Mouse (Mus musculus): ENCODE results near the gene Tspan9. TPM values are rescaled to one million over a fixed set of nuclear protein-coding genes. Genes with fewer than 3 reads are reported as not detected.
A peak's percentile ranks its signal among the peaks of the same experiment; 100 is the strongest.

The Tspan9 gene
- polyA plus RNA-seq, 1 experiment from 2014 or later, result 130 TPM

DNA sequence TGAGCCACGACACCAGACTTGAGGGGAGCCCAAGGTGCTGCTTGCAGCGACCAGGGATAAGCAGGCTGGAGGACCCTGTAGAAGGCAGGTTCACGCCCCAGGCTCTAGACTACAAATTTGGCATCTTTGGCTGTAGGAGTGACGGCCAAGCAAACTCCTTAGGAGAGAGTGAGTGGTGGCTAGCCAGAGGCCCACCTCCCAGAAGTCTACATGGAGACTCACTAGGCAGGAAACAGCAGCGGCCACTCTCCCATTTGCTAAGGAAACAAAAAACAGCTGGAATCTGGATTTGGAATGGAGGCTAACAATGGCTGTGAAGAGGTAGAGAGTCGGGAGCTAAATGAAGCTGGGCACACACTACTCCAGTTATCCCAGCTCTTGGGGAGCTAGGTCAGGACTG, 104.8 kb downstream of the Tspan9 start:
- peaks cover 35% of the 10 kb centered on the region for H3K4me1 ChIP-seq (ENCODE audit: control insufficient read depth, insufficient read depth, low read length)
- WGBS, result 50% methylated on average over 6 of the region's 6 CpGs

DNA sequence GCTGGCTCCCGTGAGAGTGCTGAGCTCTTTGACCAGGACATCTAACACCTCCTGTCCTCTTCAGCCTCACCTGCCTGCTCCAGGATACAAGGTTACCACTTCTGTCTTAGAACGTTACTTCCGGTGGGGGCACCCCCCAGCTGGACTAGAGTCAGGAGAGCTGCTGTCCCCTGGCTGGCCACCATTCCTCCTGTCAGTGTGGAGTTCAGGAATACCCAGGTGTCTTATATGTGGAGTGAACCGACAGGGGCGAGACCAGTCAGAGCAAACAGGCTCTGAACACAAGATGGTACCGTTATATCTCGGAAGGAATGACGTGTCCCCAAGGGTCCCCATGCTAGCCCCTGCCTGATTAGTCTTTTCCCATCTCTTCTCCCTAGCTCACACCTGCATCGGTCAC, 106.8 kb downstream of the Tspan9 start:
- peaks cover 40% of the 10 kb centered on the region for H3K4me1 ChIP-seq (ENCODE audit: control insufficient read depth, insufficient read depth, low read length)
- no peak overlapping the region for H3K4me3 ChIP-seq (ENCODE audit: low read depth, low read length)
- no peak overlapping the region for H3K9ac ChIP-seq (ENCODE audit: low read depth, low read length)
- DNase-seq (ENCODE audit: low spot score), result no peak
- H3K36me3 ChIP-seq (ENCODE audit: control insufficient read depth, insufficient read depth, low read length), result no peaks in the 10 kb centered on the region
- WGBS, result 77% methylated on average over 9 of the region's 9 CpGs
- ATAC-seq (ENCODE audit: low read depth), result no peak
- no peak overlapping the region for H3K4me2 ChIP-seq (ENCODE audit: low read depth, low read length)
- H3K27me3 ChIP-seq (replicated peaks; ENCODE audit: control insufficient read depth, insufficient read depth, low read length), result no peaks in the 10 kb centered on the region
- H3K9me3 ChIP-seq (ENCODE audit: control insufficient read depth, low read length), result no peaks in the 10 kb centered on the region
- H3K27ac ChIP-seq (replicated peaks; ENCODE audit: low read depth, low read length), result no peak overlapping the region

More for the DNA sequence above, 104.8 kb downstream of the Tspan9 start:
- Histone ChIP-seq H3K27me3 (replicated peaks; ENCODE audit: control insufficient read depth, insufficient read depth, low read length) (no peaks in the 10 kb centered on the region), H3K9me3 (ENCODE audit: control insufficient read depth, low read length) (no peaks in the 10 kb centered on the region), H3K4me2 (ENCODE audit: low read depth, low read length) (no peak overlapping the region), H3K36me3 (ENCODE audit: control insufficient read depth, insufficient read depth, low read length) (no peaks in the 10 kb centered on the region), H3K27ac (replicated peaks; ENCODE audit: low read depth, low read length) (no peak overlapping the region), H3K9ac (ENCODE audit: low read depth, low read length) (no peak overlapping the region), H3K4me3 (ENCODE audit: low read depth, low read length) (no peak overlapping the region)
- no peak for ATAC-seq (ENCODE audit: low read depth)
- no peak for DNase-seq (ENCODE audit: low spot score)

DNA sequence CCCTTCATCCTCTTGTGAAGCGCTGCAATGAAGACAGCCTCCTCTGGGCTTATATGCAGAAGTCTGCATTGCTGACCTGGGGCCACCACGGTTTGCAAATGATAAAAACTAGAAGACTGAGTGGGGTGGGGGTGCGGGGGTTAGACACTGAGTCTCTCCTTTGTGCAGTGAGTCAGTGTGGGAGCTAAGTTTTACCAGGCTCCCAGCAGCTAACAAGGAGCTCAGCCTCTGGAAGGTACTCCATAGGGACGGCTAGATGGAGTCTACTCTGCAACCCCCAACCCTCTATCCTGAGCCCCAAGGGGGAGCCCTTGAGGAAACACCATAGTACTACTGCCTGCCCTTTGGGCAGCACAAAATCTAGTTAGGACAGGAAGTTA, 107.5 kb downstream of the Tspan9 start:
- H3K4me3 ChIP-seq (ENCODE audit: low read depth, low read length), result peak overlapping the region; percentile 55
- 4% methylated on average over 4 of the region's 4 CpGs for WGBS
- no peak for ATAC-seq (ENCODE audit: low read depth)
- peak overlapping the region; percentile 70 for H3K9ac ChIP-seq (ENCODE audit: low read depth, low read length)
- H3K27ac ChIP-seq (replicated peaks; ENCODE audit: low read depth, low read length), result no peak overlapping the region
- H3K4me1 ChIP-seq (ENCODE audit: control insufficient read depth, insufficient read depth, low read length), result peaks cover 40% of the 10 kb centered on the region
- H3K9me3 ChIP-seq (ENCODE audit: control insufficient read depth, low read length), result no peaks in the 10 kb centered on the region
- peak overlapping the region; percentile 90 for H3K4me2 ChIP-seq (ENCODE audit: low read depth, low read length)
- no peaks in the 10 kb centered on the region for H3K36me3 ChIP-seq (ENCODE audit: control insufficient read depth, insufficient read depth, low read length)
- no peaks in the 10 kb centered on the region for H3K27me3 ChIP-seq (replicated peaks; ENCODE audit: control insufficient read depth, insufficient read depth, low read length)
- DNase-seq (ENCODE audit: low spot score), result no peak

DNA sequence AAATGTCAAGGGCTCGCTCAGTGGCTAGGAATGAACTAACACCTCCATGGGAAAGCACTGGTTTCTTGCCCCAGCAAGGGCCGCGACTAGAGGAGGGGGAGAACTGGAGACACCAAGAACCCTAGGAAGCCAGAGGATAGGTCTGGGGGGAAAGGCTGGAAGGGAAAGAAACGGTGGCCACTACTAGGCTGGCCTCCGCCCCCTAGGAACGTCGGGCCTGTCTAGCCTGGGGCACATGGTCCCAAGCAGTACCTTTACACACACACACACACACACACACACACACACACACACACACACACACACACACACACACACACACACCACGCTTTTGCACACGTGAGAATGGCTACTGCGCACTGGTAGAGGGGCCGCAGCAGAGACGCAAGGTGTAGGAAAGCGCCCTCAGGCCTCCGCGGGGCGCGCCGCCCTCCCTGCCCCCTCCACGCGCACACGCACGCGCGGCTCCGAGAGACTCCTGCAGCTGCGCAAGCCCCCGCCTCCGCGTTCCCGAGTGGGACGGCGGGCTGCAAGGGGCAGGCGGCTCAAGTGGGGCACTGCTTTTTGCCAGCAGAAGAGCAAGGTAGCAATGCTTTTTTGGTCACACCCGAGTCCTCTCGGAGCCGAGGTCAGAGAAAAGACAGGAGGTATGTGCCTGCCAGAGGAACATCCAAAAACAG, 108.0 kb downstream of the Tspan9 start:
- H3K27me3 ChIP-seq (replicated peaks; ENCODE audit: control insufficient read depth, insufficient read depth, low read length), result no peaks in the 10 kb centered on the region

DNA sequence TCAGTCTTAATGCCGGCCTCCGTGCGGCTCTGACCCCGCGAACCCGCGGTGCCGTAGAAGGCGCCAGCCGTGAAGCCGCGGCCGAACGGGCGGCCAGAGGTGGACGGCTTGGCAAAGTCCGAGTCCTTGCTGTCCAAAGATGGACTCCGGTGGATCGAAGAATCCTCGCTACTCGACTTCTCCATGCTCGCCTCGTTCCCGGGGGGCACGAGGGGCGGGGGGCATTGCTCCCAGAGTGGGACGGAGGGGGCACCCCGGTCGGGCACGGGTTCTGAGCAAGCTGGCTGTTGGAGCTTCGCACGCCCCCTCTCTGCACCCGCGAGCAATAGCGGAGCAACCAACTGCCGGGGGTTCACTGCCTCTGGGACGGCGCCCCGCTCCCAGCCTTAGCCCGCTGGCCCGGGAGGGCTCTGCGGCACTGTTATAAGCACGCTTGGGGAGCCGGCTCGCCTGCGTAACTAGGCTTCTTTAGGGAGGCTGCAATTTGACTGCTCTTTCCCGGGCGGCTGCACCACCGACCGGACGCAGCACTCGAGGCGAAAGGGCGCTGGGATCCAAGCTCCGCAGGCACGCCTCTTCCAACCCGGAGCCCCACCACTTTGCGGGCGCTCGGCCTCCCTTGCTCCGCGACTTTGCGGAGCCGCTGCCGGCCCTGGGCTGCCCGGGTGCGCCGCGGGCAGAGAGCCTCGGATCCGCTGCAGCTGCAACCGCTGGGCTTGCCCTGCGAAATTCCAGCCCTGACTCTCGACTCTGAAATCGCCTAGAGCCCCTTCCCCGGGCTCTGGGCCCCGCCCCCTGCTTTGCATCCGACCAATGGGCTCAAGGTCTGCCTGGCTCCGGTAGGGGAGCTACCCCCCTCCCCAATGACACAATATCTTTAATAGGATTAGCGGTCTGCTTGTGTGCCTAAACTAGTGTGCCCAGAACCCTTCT, 108.8 kb downstream of the Tspan9 start:
- peak; percentile 94 for DNase-seq (ENCODE audit: low spot score)
- peaks cover 40% of the 10 kb centered on the region for H3K4me1 ChIP-seq (ENCODE audit: control insufficient read depth, insufficient read depth, low read length)

More for the DNA sequence above, 108.0 kb downstream of the Tspan9 start:
- no peaks in the 10 kb centered on the region for H3K36me3 ChIP-seq (ENCODE audit: control insufficient read depth, insufficient read depth, low read length)
- WGBS, result 0% methylated on average over 25 of the region's 36 CpGs
- peak overlapping the region; percentile 67 for H3K27ac ChIP-seq (replicated peaks; ENCODE audit: low read depth, low read length)
- H3K9ac ChIP-seq (ENCODE audit: low read depth, low read length), result peak overlapping the region; percentile 70
- peak overlapping the region; percentile 55 for H3K4me3 ChIP-seq (ENCODE audit: low read depth, low read length)
- H3K4me2 ChIP-seq (ENCODE audit: low read depth, low read length), result peak overlapping the region; percentile 90
- H3K4me1 ChIP-seq (ENCODE audit: control insufficient read depth, insufficient read depth, low read length), result peaks cover 40% of the 10 kb centered on the region
- DNase-seq (ENCODE audit: low spot score), result peak; percentile 56
- no peaks in the 10 kb centered on the region for H3K9me3 ChIP-seq (ENCODE audit: control insufficient read depth, low read length)
- ATAC-seq (ENCODE audit: low read depth), result peak; percentile 41

DNA sequence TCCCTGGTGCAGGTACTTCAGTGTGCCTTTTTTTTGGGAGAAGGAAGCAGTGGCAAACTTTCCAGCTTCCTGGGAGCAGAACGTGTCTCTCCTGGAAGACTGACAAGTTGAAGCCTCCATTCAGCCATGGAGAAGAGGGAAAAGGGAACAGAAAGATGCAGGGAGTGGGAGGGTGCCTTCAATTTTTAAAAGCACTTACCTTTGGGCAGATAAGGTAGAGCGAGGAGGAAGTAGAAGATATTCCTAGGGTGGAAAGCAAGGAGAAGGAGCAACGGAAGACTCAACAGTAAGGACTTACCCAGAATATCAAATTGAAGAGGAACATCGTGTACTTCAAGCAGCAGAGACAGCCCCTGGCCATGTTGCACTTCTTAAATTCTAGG, 109.5 kb downstream of the Tspan9 start:
- no peak for ATAC-seq (ENCODE audit: low read depth)
- peaks cover 47% of the 10 kb centered on the region for H3K4me1 ChIP-seq (ENCODE audit: control insufficient read depth, insufficient read depth, low read length)

More for the DNA sequence above, 108.8 kb downstream of the Tspan9 start:
- Histone ChIP-seq H3K27ac (replicated peaks; ENCODE audit: low read depth, low read length) (peak overlapping the region; percentile 67), H3K9ac (ENCODE audit: low read depth, low read length) (peak overlapping the region; percentile 70), H3K9me3 (ENCODE audit: control insufficient read depth, low read length) (no peaks in the 10 kb centered on the region), H3K4me2 (ENCODE audit: low read depth, low read length) (peak overlapping the region; percentile 90), H3K4me3 (ENCODE audit: low read depth, low read length) (peak overlapping the region; percentile 55), H3K27me3 (replicated peaks; ENCODE audit: control insufficient read depth, insufficient read depth, low read length) (no peaks in the 10 kb centered on the region), H3K36me3 (ENCODE audit: control insufficient read depth, insufficient read depth, low read length) (no peaks in the 10 kb centered on the region)
- peak; percentile 86 for ATAC-seq (ENCODE audit: low read depth)
- WGBS, result under 1% methylated on average over 54 of the region's 80 CpGs

DNA sequence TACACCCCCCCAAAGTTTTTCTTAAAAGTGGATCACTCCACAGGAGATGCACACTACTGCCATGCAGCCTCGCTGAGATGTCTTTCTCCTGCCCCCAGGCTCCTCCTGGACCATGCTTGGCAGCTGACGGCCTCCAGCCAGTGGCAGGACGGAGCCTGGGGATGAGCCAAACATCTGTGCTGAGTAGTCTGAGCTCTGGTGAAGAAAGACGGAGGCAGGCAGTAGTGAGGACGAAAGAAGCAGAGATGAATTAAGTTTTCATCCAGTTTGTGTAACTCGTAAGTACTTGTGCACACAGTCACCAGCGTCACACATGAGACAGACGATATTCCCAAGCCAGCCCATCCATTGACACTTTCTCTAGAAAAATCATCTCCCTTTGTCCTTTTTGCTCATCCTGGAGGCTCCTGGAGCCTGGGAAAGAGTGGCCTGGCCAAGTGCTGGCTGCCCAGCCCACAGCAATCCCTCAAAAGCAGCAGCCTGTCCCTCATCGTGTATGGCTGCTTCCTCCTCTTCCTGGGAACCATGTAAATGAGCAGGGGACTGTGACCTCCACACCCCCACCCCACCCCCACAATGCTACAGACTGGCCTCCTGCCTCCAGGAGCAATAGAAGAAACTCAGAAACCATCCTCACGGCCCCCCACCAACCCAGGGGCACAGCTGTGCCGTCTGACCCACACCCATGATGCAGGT, 110.1 kb downstream of the Tspan9 start:
- ATAC-seq (ENCODE audit: low read depth) (peak; percentile 20; the same call in 1 of the 2 replicates), DNase-seq (ENCODE audit: low spot score) (peak; percentile 76)
- Histone ChIP-seq H3K9ac (ENCODE audit: low read depth, low read length) (peak overlapping the region; percentile 70), H3K4me3 (ENCODE audit: low read depth, low read length) (peak overlapping the region; percentile 55), H3K27me3 (replicated peaks; ENCODE audit: control insufficient read depth, insufficient read depth, low read length) (no peaks in the 10 kb centered on the region), H3K4me2 (ENCODE audit: low read depth, low read length) (peak overlapping the region; percentile 90), H3K9me3 (ENCODE audit: control insufficient read depth, low read length) (no peaks in the 10 kb centered on the region), H3K36me3 (ENCODE audit: control insufficient read depth, insufficient read depth, low read length) (no peaks in the 10 kb centered on the region), H3K4me1 (ENCODE audit: control insufficient read depth, insufficient read depth, low read length) (peaks cover 42% of the 10 kb centered on the region), H3K27ac (replicated peaks; ENCODE audit: low read depth, low read length) (peak overlapping the region; percentile 8; the same call in 1 of the 2 replicates)
- 31% methylated on average over 11 of the region's 11 CpGs for WGBS

More for the DNA sequence above, 109.5 kb downstream of the Tspan9 start:
- peak overlapping the region; percentile 70 for H3K9ac ChIP-seq (ENCODE audit: low read depth, low read length)
- H3K9me3 ChIP-seq (ENCODE audit: control insufficient read depth, low read length), result no peaks in the 10 kb centered on the region
- H3K36me3 ChIP-seq (ENCODE audit: control insufficient read depth, insufficient read depth, low read length), result no peaks in the 10 kb centered on the region
- no peaks in the 10 kb centered on the region for H3K27me3 ChIP-seq (replicated peaks; ENCODE audit: control insufficient read depth, insufficient read depth, low read length)
- peak overlapping the region; percentile 90 for H3K4me2 ChIP-seq (ENCODE audit: low read depth, low read length)
- H3K27ac ChIP-seq (replicated peaks; ENCODE audit: low read depth, low read length), result 0 out of 2 replicates have a peak overlapping the region, but pooled peaks have one; percentile 6
- no peak for DNase-seq (ENCODE audit: low spot score)
- peak overlapping the region; percentile 55 for H3K4me3 ChIP-seq (ENCODE audit: low read depth, low read length)
- 22% methylated on average over 4 of the region's 4 CpGs for WGBS
